Mouse (Mus musculus) thymus, adult 2 months (tissue): ENCODE results near the gene Ephx4.

ENCODE experiments used
- CTCF ChIP-seq: fragments of 200-500 bp; IDR thresholded peaks from 2 replicates; pipeline ENCODE4 v1.5.1; 2012; ENCODE audit warnings: mild to moderate bottlenecking, control low read depth, low read length, moderate library complexity, borderline replicate concordance; ENCODE audit not compliant: control insufficient read depth, poor library complexity, insufficient read depth; ENCODE audit errors: extremely low read depth
- POLR2A ChIP-seq: fragments of 200-500 bp; IDR thresholded peaks from 2 replicates; pipeline ENCODE4 v1.6.1; 2012; ENCODE audit warnings: mild to moderate bottlenecking, low read length, control low read depth, moderate library complexity; ENCODE audit not compliant: control insufficient read depth, poor library complexity, insufficient read depth; ENCODE audit errors: extremely low read depth

DNA sequence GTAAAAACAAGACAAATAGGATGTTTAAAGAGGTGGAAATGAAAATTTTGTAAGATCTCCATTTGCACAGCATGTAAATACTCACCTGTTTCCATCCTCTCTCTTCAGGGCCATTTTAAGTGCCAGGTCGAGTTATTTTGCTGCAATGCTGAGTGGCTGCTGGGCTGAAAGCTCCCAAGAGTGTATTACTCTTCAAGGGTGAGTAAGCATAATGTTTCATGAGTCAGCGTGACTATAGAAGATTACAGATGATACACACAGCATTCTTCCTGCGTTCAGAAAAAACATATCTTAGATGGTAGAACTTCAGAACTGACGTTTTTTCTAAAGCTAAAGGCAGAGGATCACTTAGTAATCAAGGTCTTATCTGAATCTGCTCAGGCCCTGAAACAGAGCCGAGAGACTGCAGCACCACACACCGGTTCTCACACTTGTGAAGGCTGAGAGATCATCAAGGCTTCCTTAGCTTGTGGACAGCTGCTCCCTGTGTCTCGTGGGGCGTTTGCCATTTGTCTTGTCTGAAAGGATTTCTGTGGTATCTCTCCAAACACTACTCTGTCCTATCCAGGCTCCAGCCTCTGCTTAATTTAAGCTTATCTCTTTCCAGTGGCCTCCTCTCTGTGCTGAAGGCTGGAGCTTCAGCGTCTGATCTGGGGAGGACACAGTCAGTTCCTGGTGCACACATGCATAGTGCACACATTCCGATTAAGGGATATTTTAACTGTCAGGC lies 68.2 kb downstream of the Ephx4 start:
- TF ChIP-seq CTCF (no peak), POLR2A (no peak)
